Mouse (Mus musculus): ENCODE measurements around the gene Olfr1097. TPM values are rescaled to one million over a fixed set of nuclear protein-coding genes. Genes with fewer than 3 reads are reported as not detected.

The Olfr1097 gene
- 0.17 TPM in 1 of 2 replicates, not detected in the other for polyA plus RNA-seq (2012; ENCODE audit: insufficient read depth, insufficient read length, missing spikeins)

- H3K27ac ChIP-seq (ENCODE audit: insufficient read depth, low read depth, low read length), result no peak within 1 kb of the TSS
- no peaks in the 10 kb centered on the region for H3K4me1 ChIP-seq (ENCODE audit: control insufficient read depth, insufficient read depth, low read length)
- no peak for TF ChIP-seq CTCF (IDR thresholded peaks at IDR 0.05; ENCODE audit: low read depth, low read length)
- no peak for TF ChIP-seq POLR2A (IDR thresholded peaks at IDR 0.05; ENCODE audit: borderline replicate concordance, low read depth, low read length)
- H3K4me3 ChIP-seq (ENCODE audit: insufficient read depth, low read length), result no peak within 1 kb of the TSS
Measured at GRCm38 (mm10) chr2:86892116-86892515, at the start of gene Olfr1097. TSS of gene Olfr1097 (minus strand) at chr2:86892216.

GRCm38 (mm10) chr2:86926557-86926956, 34.5 kb upstream of the Olfr1097 start:
- no peak overlapping the region for H3K4me3 ChIP-seq (ENCODE audit: insufficient read depth, low read length)
- H3K4me1 ChIP-seq (ENCODE audit: control insufficient read depth, insufficient read depth, low read length), result no peaks in the 10 kb centered on the region
- TF ChIP-seq POLR2A (IDR thresholded peaks at IDR 0.05; ENCODE audit: borderline replicate concordance, low read depth, low read length) (no peak), CTCF (IDR thresholded peaks at IDR 0.05; ENCODE audit: low read depth, low read length) (no peak)
- H3K27ac ChIP-seq (ENCODE audit: insufficient read depth, low read depth, low read length), result no peak overlapping the region

GRCm38 (mm10) chr2:86924445-86924844, 32.4 kb upstream of the Olfr1097 start, which contains the start of gene Olfr1098:
TSS of gene Olfr1098 (minus strand) at chr2:86924545.
- TF ChIP-seq CTCF (IDR thresholded peaks at IDR 0.05; ENCODE audit: low read depth, low read length) (no peak), POLR2A (IDR thresholded peaks at IDR 0.05; ENCODE audit: borderline replicate concordance, low read depth, low read length) (no peak)
- H3K27ac ChIP-seq (ENCODE audit: insufficient read depth, low read depth, low read length), result no peak within 1 kb of the TSS

DNA sequence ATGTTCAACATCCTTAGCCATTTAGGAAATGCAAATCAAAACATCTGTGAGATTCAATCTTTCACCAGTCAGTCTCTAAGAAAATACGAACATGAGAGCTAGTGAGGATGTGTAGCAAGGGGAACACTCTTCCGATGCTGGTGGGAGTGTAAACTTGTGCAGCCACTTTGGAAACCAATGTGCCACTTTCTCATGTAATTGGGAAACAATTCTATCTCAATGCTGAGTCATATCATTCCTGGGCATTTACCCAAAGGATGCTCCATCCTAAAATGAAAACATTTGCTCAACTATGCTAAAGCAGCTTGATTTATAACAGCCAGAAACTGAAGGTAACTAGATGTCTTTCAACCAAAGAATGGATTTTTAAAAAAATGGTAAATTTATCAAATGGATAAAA, 13.6 kb upstream of the Olfr1097 start:
- H3K4me3 ChIP-seq (ENCODE audit: insufficient read depth, low read length), result no peak overlapping the region
- H3K4me1 ChIP-seq (ENCODE audit: control insufficient read depth, insufficient read depth, low read length), result no peaks in the 10 kb centered on the region
- H3K27ac ChIP-seq (ENCODE audit: insufficient read depth, low read depth, low read length), result no peak overlapping the region
- TF ChIP-seq POLR2A (IDR thresholded peaks at IDR 0.05; ENCODE audit: borderline replicate concordance, low read depth, low read length), result no peak
- no peak for TF ChIP-seq CTCF (IDR thresholded peaks at IDR 0.05; ENCODE audit: low read depth, low read length)

More at GRCm38 (mm10) chr2:86924445-86924844, 32.4 kb upstream of the Olfr1097 start, which contains the start of gene Olfr1098:
- Histone ChIP-seq H3K4me3 (ENCODE audit: insufficient read depth, low read length) (no peak within 1 kb of the TSS), H3K4me1 (ENCODE audit: control insufficient read depth, insufficient read depth, low read length) (no peaks in the 10 kb centered on the region)

- TF ChIP-seq POLR2A (IDR thresholded peaks at IDR 0.05; ENCODE audit: borderline replicate concordance, low read depth, low read length), result no peak
- no peak for TF ChIP-seq CTCF (IDR thresholded peaks at IDR 0.05; ENCODE audit: low read depth, low read length)
- H3K27ac ChIP-seq (ENCODE audit: insufficient read depth, low read depth, low read length), result no peak within 1 kb of the TSS
- H3K4me3 ChIP-seq (ENCODE audit: insufficient read depth, low read length), result no peak within 1 kb of the TSS
- no peaks in the 10 kb centered on the region for H3K4me1 ChIP-seq (ENCODE audit: control insufficient read depth, insufficient read depth, low read length)
Measured at GRCm38 (mm10) chr2:86874702-86875101, 17.3 kb downstream of the Olfr1097 start, which contains the start of gene Gm13723. TSS of gene Gm13723 (minus strand) at chr2:86874802.

- no peak within 1 kb of the TSS for H3K4me3 ChIP-seq (ENCODE audit: insufficient read depth, low read length)
- no peak within 1 kb of the TSS for H3K27ac ChIP-seq (ENCODE audit: insufficient read depth, low read depth, low read length)
- no peak for TF ChIP-seq CTCF (IDR thresholded peaks at IDR 0.05; ENCODE audit: low read depth, low read length)
- TF ChIP-seq POLR2A (IDR thresholded peaks at IDR 0.05; ENCODE audit: borderline replicate concordance, low read depth, low read length), result no peak
Measured at GRCm38 (mm10) chr2:86851596-86851995, 40.4 kb downstream of the Olfr1097 start, which contains the start of gene Olfr1095. TSS of gene Olfr1095 (minus strand) at chr2:86851696.

More at GRCm38 (mm10) chr2:86851596-86851995, 40.4 kb downstream of the Olfr1097 start, which contains the start of gene Olfr1095:
- no peaks in the 10 kb centered on the region for H3K4me1 ChIP-seq (ENCODE audit: control insufficient read depth, insufficient read depth, low read length)

Other genes with a start within 250 kb of the Olfr1097 start
- gene Olfr1085, start 230.2 kb downstream of the Olfr1097 start, polyA plus RNA-seq (2012; ENCODE audit: insufficient read depth, insufficient read length, missing spikeins), result 0.16 TPM in 1 of 2 replicates, not detected in the other
- not detected in 2 replicates for gene Olfr1086, start 212.1 kb downstream of the Olfr1097 start, polyA plus RNA-seq (2012; ENCODE audit: insufficient read depth, insufficient read length, missing spikeins)
- not detected in 2 replicates for gene Olfr1087, start 193.8 kb downstream of the Olfr1097 start, polyA plus RNA-seq (2012; ENCODE audit: insufficient read depth, insufficient read length, missing spikeins)
- not detected in 2 replicates for gene Olfr1089, start 158.5 kb downstream of the Olfr1097 start, polyA plus RNA-seq (2012; ENCODE audit: insufficient read depth, insufficient read length, missing spikeins)
- 0.63 TPM in 1 of 2 replicates, not detected in the other for gene Olfr1090, start 133.2 kb downstream of the Olfr1097 start, polyA plus RNA-seq (2012; ENCODE audit: insufficient read depth, insufficient read length, missing spikeins)
- not detected in 2 replicates for gene Olfr1093, start 109.7 kb downstream of the Olfr1097 start, polyA plus RNA-seq (2012; ENCODE audit: insufficient read depth, insufficient read length, missing spikeins)
- gene Olfr141, start 82.2 kb downstream of the Olfr1097 start, polyA plus RNA-seq (2012; ENCODE audit: insufficient read depth, insufficient read length, missing spikeins), result not detected in 2 replicates
- not detected in 2 replicates for gene Olfr1094, start 67.6 kb downstream of the Olfr1097 start, polyA plus RNA-seq (2012; ENCODE audit: insufficient read depth, insufficient read length, missing spikeins)
- not detected in 2 replicates for gene Olfr1095, start 40.5 kb downstream of the Olfr1097 start, polyA plus RNA-seq (2012; ENCODE audit: insufficient read depth, insufficient read length, missing spikeins)
- not detected in 2 replicates for gene Gm13723, start 17.4 kb downstream of the Olfr1097 start, polyA plus RNA-seq (2012; ENCODE audit: insufficient read depth, insufficient read length, missing spikeins)
- gene Olfr1098, start 32.3 kb upstream of the Olfr1097 start, polyA plus RNA-seq (2012; ENCODE audit: insufficient read depth, insufficient read length, missing spikeins), result not detected in 2 replicates
- not detected in 2 replicates for gene Olfr1099, start 68.5 kb upstream of the Olfr1097 start, polyA plus RNA-seq (2012; ENCODE audit: insufficient read depth, insufficient read length, missing spikeins)
- gene Olfr1100, start 87.7 kb upstream of the Olfr1097 start, polyA plus RNA-seq (2012; ENCODE audit: insufficient read depth, insufficient read length, missing spikeins), result not detected in 2 replicates
- gene Olfr1101, start 99.0 kb upstream of the Olfr1097 start, polyA plus RNA-seq (2012; ENCODE audit: insufficient read depth, insufficient read length, missing spikeins), result not detected in 2 replicates
- not detected in 2 replicates for gene Olfr1102, start 106.2 kb upstream of the Olfr1097 start, polyA plus RNA-seq (2012; ENCODE audit: insufficient read depth, insufficient read length, missing spikeins)
- not detected in 2 replicates for gene Olfr1104, start 134.9 kb upstream of the Olfr1097 start, polyA plus RNA-seq (2012; ENCODE audit: insufficient read depth, insufficient read length, missing spikeins)
- not detected in 2 replicates for gene Olfr1105, start 144.3 kb upstream of the Olfr1097 start, polyA plus RNA-seq (2012; ENCODE audit: insufficient read depth, insufficient read length, missing spikeins)
- gene Olfr1106, start 160.1 kb upstream of the Olfr1097 start, polyA plus RNA-seq (2012; ENCODE audit: insufficient read depth, insufficient read length, missing spikeins), result not detected in 2 replicates
- not detected in 2 replicates for gene Olfr1107, start 183.6 kb upstream of the Olfr1097 start, polyA plus RNA-seq (2012; ENCODE audit: insufficient read depth, insufficient read length, missing spikeins)
- gene Olfr1109, start 203.8 kb upstream of the Olfr1097 start, polyA plus RNA-seq (2012; ENCODE audit: insufficient read depth, insufficient read length, missing spikeins), result 0.33 TPM in 1 of 2 replicates, not detected in the other
- not detected in 2 replicates for gene Olfr259, start 222.4 kb upstream of the Olfr1097 start, polyA plus RNA-seq (2012; ENCODE audit: insufficient read depth, insufficient read length, missing spikeins)
- not detected in 2 replicates for gene Olfr1110, start 248.1 kb upstream of the Olfr1097 start, polyA plus RNA-seq (2012; ENCODE audit: insufficient read depth, insufficient read length, missing spikeins)

Measured in bone marrow macrophage, adult 2 months (primary cell).